Mouse (Mus musculus) MEL (cell line): ENCODE results near the gene Enpp7.

Experiments used
- CTCF ChIP-seq, 3 experiments: IDR thresholded peaks in 2 of 3; conservative IDR thresholded peaks in 1 of 3; 2 replicates each; pipeline ENCODE4 v1.5.1; 2011 to 2012; ENCODE audit warnings: low read length in 3 of 3, low read depth in 2 of 3, mild to moderate bottlenecking in 2 of 3, improper control_type of control experiment in 1 of 3, inconsistent platforms in 1 of 3, mixed read lengths in 1 of 3, moderate library complexity in 1 of 3; ENCODE audit not compliant: control insufficient read depth in 1 of 3, insufficient read depth in 1 of 3, poor library complexity in 1 of 3, severe bottlenecking in 1 of 3
- EP300 ChIP-seq, 2 experiments: IDR thresholded peaks; 2 replicates each; pipeline ENCODE4 v1.6.1; 2011; ENCODE audit warnings: improper control_type of control experiment in 2 of 2, low read length in 2 of 2, low read depth in 1 of 2, mild to moderate bottlenecking in 1 of 2
- GATA1 ChIP-seq: IDR thresholded peaks from 2 replicates; pipeline ENCODE4 v1.6.1; 2011; ENCODE audit warnings: low read depth, low read length, improper control_type of control experiment
- JUND ChIP-seq: IDR thresholded peaks from 2 replicates; pipeline ENCODE4 v1.6.1; 2011; ENCODE audit warnings: low read depth, mild to moderate bottlenecking, improper control_type of control experiment, low read length
- MAX ChIP-seq: IDR thresholded peaks from 2 replicates; pipeline ENCODE4 v1.6.1; 2011; ENCODE audit warnings: low read length, improper control_type of control experiment
- NRF1 ChIP-seq: IDR thresholded peaks from 2 replicates; pipeline ENCODE4 v1.6.1; 2014; ENCODE audit warnings: low read depth, mild to moderate bottlenecking, inconsistent platforms, low read length, improper control_type of control experiment, moderate library complexity; ENCODE audit not compliant: poor library complexity, insufficient read depth, severe bottlenecking
- POLR2A ChIP-seq, 2 experiments: IDR thresholded peaks; 2 replicates each; pipeline ENCODE4 v1.6.1; 2011 to 2012; ENCODE audit warnings: low read length in 2 of 2, mild to moderate bottlenecking in 2 of 2, control low read depth in 1 of 2, improper control_type of control experiment in 1 of 2, low read depth in 1 of 2, moderate library complexity in 1 of 2; ENCODE audit not compliant: control insufficient read depth in 1 of 2, insufficient read depth in 1 of 2, poor library complexity in 1 of 2
- POLR2AphosphoS5 ChIP-seq: IDR thresholded peaks from 2 replicates; pipeline ENCODE4 v1.6.1; 2012; ENCODE audit warnings: low read depth, borderline replicate concordance, mild to moderate bottlenecking, inconsistent platforms, low read length, moderate library complexity, mixed read lengths
- USF1 ChIP-seq: IDR thresholded peaks from 2 replicates; pipeline ENCODE4 v1.6.1; 2014; ENCODE audit warnings: low read depth, mild to moderate bottlenecking, inconsistent platforms, low read length, improper control_type of control experiment, moderate library complexity

- TF ChIP-seq CTCF (IDR thresholded peaks at IDR 0.05 in 2 of 3, conservative IDR thresholded peaks at IDR 0.05 in 1 of 3; ENCODE audit: control insufficient read depth in 1 of 3, insufficient read depth in 1 of 3, low read depth in 2 of 3, low read length in 3 of 3, poor library complexity in 1 of 3, severe bottlenecking in 1 of 3) (peak; percentile 63 to 95 (median 91); a peak in 5 of 6 replicates), NRF1 (no peak), EP300 (IDR thresholded peaks at IDR 0.05; ENCODE audit: low read depth in 1 of 2, low read length in 2 of 2) (no peak), POLR2A (IDR thresholded peaks at IDR 0.05; ENCODE audit: control insufficient read depth in 1 of 2, insufficient read depth in 1 of 2, low read depth in 1 of 2, low read length in 2 of 2, poor library complexity in 1 of 2) (no peak), GATA1 (no peak), JUND (no peak), MAX (no peak), USF1 (no peak), POLR2AphosphoS5 (no peak)
Measured at GRCm38 (mm10) chr11:119033874-119034558, 46.0 kb downstream of the Enpp7 start.
